Mouse (Mus musculus) stomach, postnatal 0 days (tissue): ENCODE measurements at regions not wholly inside any gene's neighbourhood (a gene's known extent, or its start where the extent isn't known, plus 50 kb on each side); places are given as distances from the start of the nearest gene placed in this dataset.
"Not testable (repeated sequence)": the region's sequence is repeated elsewhere in the genome, so short reads cannot be mapped to it uniquely, and the experiment has no call there.

Source experiments
- CTCF ChIP-seq: IDR thresholded peaks from 2 replicates; pipeline ENCODE4 v1.5.1; 2016; ENCODE audit warnings: antibody characterized with exemption, low read depth, mild to moderate bottlenecking, moderate library complexity
- EP300 ChIP-seq: optimal IDR thresholded peaks from 2 replicates; pipeline ENCODE3; 2016; ENCODE audit warnings: antibody characterized with exemption

- not testable (repeated sequence) for TF ChIP-seq CTCF, EP300
These were observed 68.7 kb upstream of the Asap2 start for GRCm38 (mm10) chr12:20921398-20922023.
